Mouse (Mus musculus) brain, embryonic 14.5 days (tissue): Measurements from ENCODE around the gene Sst.

Experiments used
- CTCF ChIP-seq: fragments of 200-500 bp; IDR thresholded peaks from 2 replicates; pipeline ENCODE4 v1.5.1; 2012; ENCODE audit warnings: inconsistent platforms, mild to moderate bottlenecking, moderate library complexity, borderline replicate concordance; ENCODE audit not compliant: insufficient read depth, insufficient read length; ENCODE audit errors: extremely low read depth
- POLR2A ChIP-seq: fragments of 200-500 bp; IDR thresholded peaks from 2 replicates; pipeline ENCODE4 v1.6.1; 2012; ENCODE audit warnings: mild to moderate bottlenecking, inconsistent platforms, borderline replicate concordance; ENCODE audit not compliant: poor library complexity, insufficient read depth, insufficient read length, severe bottlenecking; ENCODE audit errors: extremely low read depth

- no peak for TF ChIP-seq POLR2A
- no peak for TF ChIP-seq CTCF
These were observed 6.7 kb upstream of the Sst start for GRCm38 (mm10) chr16:23897486-23897885.
